Mouse (Mus musculus) adrenal gland, adult (tissue): ENCODE measurements at regions not wholly inside any gene's neighbourhood (a gene's known extent, or its start where the extent isn't known, plus 50 kb on each side); places are given as distances from the start of the nearest gene placed in this dataset.
"Not testable (repeated sequence)": the region's sequence is repeated elsewhere in the genome, so short reads cannot be mapped to it uniquely, and the experiment has no call there.

Source experiments
- DNase-seq, 2 experiments: peaks; one replicate each; pipeline ENCODE4 v3.0.0; 2022 to 2023; ENCODE audit warnings: low spot score in 1 of 2; ENCODE audit not compliant: inconsistent age in 2 of 2

DNA sequence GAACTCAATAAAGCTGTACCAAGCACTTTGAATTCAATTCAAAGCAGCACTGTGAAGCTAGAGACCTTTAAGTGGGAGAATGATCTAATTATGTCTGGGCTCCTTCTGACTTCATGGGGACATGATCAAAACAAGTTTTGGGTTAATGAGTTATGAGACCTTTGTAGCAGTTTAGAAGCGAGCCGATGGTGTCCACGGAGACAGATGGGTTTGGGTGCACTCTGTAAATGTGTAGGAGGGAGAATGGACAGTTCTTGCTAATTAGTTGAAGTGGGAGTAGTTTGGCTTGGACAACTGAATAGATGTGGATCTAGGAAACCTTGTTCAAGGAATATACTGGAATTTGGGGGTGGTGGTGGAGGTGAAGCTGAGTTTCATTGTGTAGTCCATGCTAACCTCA is 186.3 kb upstream of the Cldn34b3 start:
- no peak for DNase-seq

DNA sequence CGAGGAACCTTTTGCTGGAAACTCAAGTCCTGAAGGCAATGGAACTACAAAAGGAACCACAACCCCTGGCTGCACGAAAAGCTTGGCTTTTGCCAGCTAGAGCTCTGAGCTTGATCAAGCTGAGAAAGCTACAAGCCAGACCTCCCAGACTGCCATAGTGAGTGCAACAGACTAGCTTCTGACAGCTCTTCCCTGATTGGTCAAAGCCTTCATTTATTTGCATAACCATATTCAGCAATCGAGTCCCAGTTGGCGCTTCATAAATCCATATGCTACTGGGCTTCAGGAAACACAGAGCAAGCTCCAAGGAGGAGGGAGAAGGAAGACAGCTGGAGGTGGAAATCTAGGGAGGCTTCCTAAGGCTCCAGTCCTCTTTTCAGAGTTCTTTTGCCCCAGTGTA is 181.4 kb upstream of the Cldn34b3 start:
- DNase-seq = no peak

DNA sequence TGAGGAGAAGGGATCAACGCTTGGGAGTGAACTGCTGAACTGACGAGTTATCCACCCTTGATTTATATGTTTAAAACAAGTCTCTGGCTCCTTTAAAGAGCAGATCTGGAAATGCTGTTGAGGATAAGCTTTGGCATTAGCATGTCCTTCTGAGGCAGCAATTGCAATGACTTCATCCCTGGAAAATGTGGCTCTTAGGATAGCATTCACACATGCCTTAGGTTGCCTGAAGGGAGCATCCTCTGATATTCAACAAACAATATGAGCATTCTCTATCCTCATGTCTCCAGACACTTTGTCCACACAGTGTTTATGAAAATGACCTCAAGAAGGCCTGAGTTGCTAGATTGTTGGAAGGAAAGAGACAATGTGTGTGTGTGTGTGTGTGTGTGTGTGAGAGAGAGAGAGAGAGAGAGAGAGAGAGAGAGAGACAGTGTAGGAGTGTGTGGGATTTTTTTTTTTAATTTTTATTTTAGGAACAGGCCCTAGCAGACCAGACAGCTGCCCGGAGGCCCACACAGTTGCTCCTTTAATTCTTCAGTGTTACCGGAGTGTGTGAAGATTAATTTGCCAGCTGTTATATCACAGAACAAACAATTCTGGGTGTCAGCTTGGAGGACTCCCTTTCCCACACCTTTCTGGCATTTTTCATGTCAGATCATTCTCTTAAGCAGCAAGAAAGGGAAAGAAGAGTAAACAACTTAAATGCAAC is 153.2 kb upstream of the Cldn34b3 start:
- DNase-seq = no peak

DNA sequence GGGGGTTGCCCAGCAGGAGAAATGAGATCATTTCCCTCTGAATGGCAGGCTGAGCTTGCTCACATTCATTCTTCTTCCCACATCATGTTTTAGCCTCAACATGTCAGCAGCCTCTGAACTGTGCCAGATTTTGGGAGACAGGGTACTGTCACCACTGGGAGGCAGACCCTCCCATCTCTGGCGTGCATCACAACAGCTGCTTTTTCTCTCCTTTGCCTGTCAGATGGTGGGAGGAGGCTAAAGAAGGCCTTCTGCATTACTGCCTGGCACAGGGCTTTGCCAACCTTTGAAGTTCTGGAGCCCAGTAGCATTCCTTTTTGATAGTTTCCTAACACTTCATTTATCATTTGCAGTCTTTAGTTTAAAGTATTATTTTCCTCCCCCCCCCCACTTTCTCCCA is 148.0 kb upstream of the Cldn34b3 start:
- no peak for DNase-seq

DNA sequence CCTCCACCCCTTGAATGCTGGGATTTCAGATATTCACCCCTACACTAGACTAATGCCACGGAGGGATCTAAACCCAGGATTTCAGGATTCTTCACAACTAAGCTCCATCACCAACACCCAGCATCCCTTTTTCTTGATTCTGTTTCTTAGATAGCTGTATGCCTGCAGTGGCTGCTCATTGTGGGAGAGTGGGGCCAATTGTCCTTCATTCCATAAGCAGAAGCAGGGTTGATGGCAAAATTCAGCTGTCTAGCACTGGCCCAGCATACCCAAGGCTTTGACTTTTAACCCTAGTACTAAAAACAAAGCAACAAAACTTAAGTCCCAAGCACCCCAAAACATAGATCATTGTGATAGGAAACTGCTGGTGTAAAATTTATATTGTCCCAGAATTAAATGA is 147.5 kb upstream of the Cldn34b3 start:
- no peak for DNase-seq

DNA sequence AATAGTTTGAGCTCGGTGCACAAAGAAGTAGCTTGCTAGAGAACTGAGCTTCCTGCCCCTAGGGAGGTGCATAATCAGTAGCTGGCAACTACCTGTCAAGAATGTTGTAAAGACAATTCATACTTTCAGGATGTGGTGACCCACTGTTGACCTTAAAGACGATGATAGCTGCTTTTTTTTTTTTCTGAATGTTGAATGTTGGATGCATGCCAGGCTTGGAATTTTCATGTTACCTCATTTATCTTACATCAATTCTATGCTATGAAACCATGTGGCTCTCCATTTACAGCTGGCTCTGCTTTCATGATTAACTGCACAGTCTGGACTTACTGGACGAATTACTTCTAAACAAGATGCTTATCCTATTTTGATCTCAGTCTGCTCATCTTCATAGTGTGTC is 143.2 kb upstream of the Cldn34b3 start:
- DNase-seq = no peak

DNA sequence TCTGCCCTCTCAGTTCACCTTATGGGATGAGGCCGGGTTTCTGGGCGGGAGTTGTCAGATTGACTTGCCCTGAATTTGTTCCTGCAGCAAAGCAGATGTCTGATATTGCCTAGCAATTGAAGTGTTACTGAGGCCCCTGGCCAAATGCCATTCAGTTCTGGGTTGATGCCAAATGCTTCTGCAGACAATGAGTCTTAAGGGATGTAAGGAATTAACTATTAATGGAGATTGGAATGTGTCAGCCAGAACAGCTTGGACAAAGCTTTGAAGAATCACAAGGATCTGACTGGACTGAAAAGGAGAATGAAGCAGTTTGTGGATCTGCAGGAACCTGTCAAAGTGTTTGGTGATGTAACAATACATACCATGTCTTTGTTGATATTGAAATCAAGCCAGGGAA is 140.7 kb upstream of the Cldn34b3 start:
- DNase-seq = no peak

DNA sequence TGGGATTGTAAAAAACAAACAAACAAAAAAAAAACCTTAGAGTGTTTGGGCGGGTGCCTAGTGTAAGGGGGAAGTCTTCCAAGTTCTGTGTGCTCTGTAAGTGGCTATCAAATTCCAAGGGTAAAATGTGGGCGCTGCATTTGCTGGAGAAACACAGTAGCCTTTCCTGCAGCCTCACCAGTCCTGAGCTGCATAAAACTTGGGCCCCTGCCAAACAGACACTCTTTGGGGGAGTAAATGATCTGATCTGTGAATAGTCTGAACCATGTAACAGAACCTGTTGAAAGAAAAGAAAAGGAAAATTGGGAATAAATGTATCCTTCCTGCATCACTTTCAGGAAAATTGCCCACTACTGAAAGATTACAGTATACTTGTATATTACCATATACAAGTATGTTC is 126.4 kb upstream of the Cldn34b3 start:
- no peak for DNase-seq

DNA sequence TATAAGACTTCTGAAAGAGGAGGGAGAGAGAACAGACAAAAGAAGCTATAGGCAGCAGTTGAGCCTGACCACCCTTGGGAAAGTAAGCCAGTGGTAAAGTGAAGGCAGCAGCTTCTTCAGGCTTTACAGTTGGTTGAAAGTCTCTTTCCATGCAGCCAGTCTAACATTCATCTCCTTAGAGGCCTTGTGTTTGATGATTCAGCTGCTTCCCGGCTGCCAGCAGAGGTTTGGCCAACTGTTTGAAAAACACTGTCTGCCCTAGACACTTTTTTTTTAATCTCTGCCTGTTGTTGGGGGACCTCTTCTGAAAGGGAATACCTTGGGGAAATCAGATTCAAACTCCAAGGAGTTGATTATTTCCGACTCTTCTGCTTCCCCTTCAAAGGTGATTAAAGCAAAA is 123.1 kb upstream of the Cldn34b3 start:
- DNase-seq = peak in 1 of 2 experiments; percentile 28

DNA sequence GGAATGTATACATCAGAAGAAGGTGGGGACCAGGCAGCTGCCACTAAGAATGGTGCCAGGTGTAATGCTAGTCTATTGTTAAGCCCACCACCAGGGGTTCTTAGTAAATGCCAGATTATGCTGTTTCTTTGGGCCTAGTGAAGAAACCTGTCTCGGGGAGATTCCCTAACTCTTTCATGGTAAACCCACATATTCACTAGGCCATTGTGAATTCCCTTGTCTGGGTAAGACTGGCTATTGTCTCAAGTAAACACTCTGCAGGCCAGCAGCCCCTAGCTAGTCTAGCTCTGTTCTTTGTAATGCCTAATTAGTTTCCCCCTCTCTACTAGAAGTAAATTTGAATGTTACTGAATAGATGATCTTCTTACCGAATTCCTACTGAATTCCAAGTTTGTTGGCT is 89.3 kb upstream of the Cldn34b3 start:
- not testable (repeated sequence) for DNase-seq

DNA sequence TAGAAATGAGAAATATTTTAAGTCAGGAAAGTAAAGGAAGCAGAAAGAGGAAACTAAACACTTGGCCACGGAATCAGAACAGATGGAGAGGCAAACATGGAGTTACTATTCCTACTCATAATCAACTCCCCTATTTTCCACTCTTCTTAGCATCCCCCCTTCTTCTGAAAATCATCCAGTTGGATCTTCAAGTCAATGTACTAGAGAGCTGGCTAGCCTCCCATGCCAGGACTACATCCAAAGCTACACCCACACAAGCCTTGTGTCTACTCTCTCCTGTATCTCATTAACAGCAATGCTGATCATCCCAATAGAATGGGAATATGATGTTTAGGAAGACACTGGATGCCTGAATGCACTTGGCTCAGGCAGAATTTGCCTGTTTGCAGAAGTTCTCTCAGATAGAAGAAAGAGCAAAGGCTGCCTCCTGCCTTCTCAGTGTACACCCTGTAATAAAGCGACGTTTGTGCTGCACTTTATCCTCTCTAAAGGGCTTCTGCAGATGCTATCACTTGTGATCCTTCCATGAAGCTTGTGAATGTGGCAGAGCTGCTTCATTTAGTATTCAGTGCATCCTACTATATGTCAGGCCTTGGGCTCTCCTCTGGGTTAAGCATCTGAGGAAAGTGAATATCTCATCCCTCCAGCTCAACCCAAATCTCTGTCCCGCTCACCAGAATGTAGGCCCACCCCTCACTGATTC is 82.5 kb upstream of the Cldn34b3 start:
- DNase-seq = no peak

DNA sequence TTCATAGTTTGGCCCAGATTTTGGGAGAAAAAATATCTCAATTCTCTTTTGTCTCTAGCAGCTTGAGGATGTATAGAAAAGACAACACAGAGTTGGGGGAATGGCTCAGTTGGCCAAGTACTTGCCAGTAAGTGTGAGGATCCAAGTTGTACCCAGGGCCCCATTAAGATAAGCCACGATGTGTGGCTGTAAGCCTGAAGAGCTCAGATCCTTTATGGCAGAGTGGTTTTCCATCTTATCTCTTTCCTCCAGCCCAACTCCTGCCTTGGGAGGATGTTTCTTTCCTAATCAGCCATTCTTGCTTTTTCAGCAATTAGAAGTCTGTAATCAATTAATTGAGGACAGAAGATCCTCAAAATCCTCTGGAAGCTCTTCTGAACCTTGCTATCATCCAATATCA is 63.5 kb upstream of the Cldn34b3 start:
- no peak for DNase-seq

DNA sequence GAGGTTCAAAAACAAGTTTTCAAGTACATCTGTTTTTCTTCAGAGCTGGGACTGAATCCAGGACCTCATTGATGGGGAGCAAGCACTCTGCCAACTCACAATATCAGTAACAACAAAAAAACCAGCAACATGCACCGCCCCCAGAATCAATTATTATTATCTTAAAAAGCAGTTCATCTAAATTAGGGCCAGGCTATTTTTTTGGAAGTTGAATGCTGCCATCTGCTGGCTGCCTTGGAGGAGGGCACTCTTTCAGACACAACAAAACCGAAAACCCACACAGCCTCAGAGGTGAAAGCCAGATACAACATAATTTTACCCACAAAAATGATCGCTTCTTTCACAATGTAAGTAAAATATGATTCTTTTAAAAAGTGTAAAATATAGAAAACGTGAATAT is 62.7 kb upstream of the Cldn34b3 start:
- peak; percentile 9 to 63 for DNase-seq
